Mouse (Mus musculus): ENCODE results near the gene Slamf8. TPM values are rescaled to one million over a fixed set of nuclear protein-coding genes. Genes with fewer than 3 reads are reported as not detected.

The Slamf8 gene
- polyA plus RNA-seq, 1 experiment from 2014 or later, result not detected

DNA sequence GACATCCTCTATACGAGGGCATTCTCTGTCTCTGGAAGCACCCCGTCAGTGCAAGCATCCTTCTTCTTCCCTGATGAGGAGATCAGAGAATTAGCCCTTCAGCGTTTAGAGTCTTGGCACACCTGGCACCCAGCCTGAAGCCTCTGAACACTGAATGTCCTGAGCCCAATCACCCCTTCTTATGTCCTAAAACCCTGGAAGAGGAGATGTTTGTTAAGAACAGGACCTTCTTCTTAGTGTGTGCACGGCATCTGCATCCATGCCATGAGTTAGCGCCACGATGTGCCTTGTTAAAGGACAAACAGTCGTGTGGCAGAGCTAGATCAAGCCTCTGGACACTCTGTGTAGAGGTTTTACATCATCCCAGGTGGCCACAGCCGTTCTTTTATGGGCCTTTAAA lies 7.9 kb downstream of the Slamf8 start:
- no peaks in the 10 kb centered on the region for H3K36me3 ChIP-seq (ENCODE audit: control insufficient read depth, insufficient read depth, low read length)
- ATAC-seq (ENCODE audit: low read depth), result no peak
- 73% methylated on average over 8 of the region's 8 CpGs for WGBS

DNA sequence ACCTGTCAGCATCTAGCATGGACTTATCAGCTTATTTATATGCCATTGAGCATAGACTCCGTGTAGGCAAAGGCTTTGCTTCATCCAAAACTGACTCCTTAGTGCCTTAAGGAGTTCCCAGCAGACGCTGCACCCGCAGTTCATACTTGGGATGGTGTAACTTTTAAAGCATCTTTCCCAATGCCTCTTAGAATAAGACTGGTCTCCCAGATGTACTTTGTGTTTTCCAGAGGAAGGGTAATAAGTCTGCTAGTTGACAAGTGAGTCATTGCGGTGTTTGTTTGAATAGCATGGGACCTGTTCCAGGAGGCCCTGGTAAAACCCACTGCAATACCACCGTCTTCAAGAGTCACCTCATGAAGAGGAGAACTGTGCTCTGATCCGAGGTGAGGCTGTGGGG lies 10.3 kb downstream of the Slamf8 start:
- no peaks in the 10 kb centered on the region for H3K9me3 ChIP-seq (ENCODE audit: control insufficient read depth, low read length)
- H3K27me3 ChIP-seq (ENCODE audit: control insufficient read depth, insufficient read depth, low read depth, low read length), result no peaks in the 10 kb centered on the region; the same call in 1 of the 2 replicates
- no peak overlapping the region for H3K27ac ChIP-seq (ENCODE audit: low read length)
- H3K36me3 ChIP-seq (ENCODE audit: control insufficient read depth, insufficient read depth, low read length), result no peaks in the 10 kb centered on the region
- H3K4me2 ChIP-seq (ENCODE audit: low read depth, low read length), result no peak overlapping the region
- 54% methylated on average over 6 of the region's 6 CpGs for WGBS
- no peak for ATAC-seq (ENCODE audit: low read depth)
- no peak overlapping the region for H3K9ac ChIP-seq (ENCODE audit: low read length)
- H3K4me3 ChIP-seq (ENCODE audit: low read length), result no peak overlapping the region
- no peaks in the 10 kb centered on the region for H3K4me1 ChIP-seq (replicated peaks; ENCODE audit: control insufficient read depth, insufficient read depth, low read length)

More for the DNA sequence above, 7.9 kb downstream of the Slamf8 start:
- Histone ChIP-seq H3K9me3 (ENCODE audit: control insufficient read depth, low read length) (no peaks in the 10 kb centered on the region), H3K4me1 (replicated peaks; ENCODE audit: control insufficient read depth, insufficient read depth, low read length) (no peaks in the 10 kb centered on the region), H3K9ac (ENCODE audit: low read length) (no peak overlapping the region), H3K27me3 (ENCODE audit: control insufficient read depth, insufficient read depth, low read depth, low read length) (no peaks in the 10 kb centered on the region; the same call in 1 of the 2 replicates), H3K4me3 (ENCODE audit: low read length) (no peak overlapping the region), H3K4me2 (ENCODE audit: low read depth, low read length) (no peak overlapping the region), H3K27ac (ENCODE audit: low read length) (no peak overlapping the region)

DNA sequence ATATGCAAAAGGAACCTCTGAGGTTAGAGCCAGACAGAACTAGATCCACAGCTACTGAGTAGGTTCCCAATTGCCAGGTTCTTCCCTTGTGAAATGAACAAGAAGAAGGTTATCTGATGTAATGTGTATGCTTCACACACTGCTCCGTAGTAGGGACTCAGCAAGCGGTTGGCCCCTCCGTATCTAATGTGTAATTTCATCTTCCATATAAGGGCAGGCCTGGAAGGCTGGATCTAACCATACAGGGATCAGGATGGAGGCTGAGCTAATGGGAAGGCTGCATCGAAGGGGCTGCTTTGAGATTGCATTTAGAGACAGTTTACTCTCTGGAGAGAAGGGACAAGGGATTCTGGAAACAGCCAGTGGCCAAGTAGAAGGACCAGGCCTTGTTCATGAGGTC lies 22.6 kb downstream of the Slamf8 start:
- no peak overlapping the region for H3K9ac ChIP-seq (ENCODE audit: low read length)
- H3K4me3 ChIP-seq (ENCODE audit: low read length), result no peak overlapping the region
- 36% methylated on average over 4 of the region's 4 CpGs for WGBS
- H3K4me1 ChIP-seq (replicated peaks; ENCODE audit: control insufficient read depth, insufficient read depth, low read length), result 0 out of 2 replicates have a peak, but pooled peaks cover 3% of the 10 kb centered on the region
- peaks cover 4% of the 10 kb centered on the region; the same call in 1 of the 2 replicates for H3K27me3 ChIP-seq (ENCODE audit: control insufficient read depth, insufficient read depth, low read depth, low read length)
- H3K9me3 ChIP-seq (ENCODE audit: control insufficient read depth, low read length), result no peaks in the 10 kb centered on the region
- no peak overlapping the region for H3K27ac ChIP-seq (ENCODE audit: low read length)
- H3K36me3 ChIP-seq (ENCODE audit: control insufficient read depth, insufficient read depth, low read length), result no peaks in the 10 kb centered on the region
- no peak for ATAC-seq (ENCODE audit: low read depth)
- H3K4me2 ChIP-seq (ENCODE audit: low read depth, low read length), result no peak overlapping the region

DNA sequence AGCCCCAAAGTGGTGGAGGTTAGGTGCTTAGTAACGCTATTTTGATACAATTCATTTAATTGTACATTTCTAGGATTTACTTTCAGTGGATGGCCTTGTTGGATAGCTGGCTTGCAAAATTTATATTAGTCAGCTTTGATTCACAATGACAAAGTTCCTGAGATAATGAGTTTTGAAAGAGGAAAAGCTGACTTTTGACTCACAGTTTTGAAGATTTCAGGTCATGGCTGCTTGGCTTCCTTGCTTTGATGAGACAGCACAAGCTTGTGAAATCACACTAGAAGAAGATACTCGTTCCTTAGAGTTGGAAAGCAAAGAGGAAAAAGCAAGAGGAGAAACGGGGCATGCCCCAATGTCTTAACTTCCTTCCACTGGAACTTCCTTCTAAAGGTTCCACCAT lies 24.2 kb downstream of the Slamf8 start:
- no peak for ATAC-seq (ENCODE audit: low read depth)
- Histone ChIP-seq H3K4me2 (ENCODE audit: low read depth, low read length) (no peak overlapping the region), H3K4me1 (replicated peaks; ENCODE audit: control insufficient read depth, insufficient read depth, low read length) (peaks cover 8% of the 10 kb centered on the region), H3K27ac (ENCODE audit: low read length) (no peak overlapping the region), H3K9ac (ENCODE audit: low read length) (no peak overlapping the region), H3K36me3 (ENCODE audit: control insufficient read depth, insufficient read depth, low read length) (no peaks in the 10 kb centered on the region), H3K4me3 (ENCODE audit: low read length) (no peak overlapping the region), H3K27me3 (ENCODE audit: control insufficient read depth, insufficient read depth, low read depth, low read length) (peaks cover 19% of the 10 kb centered on the region), H3K9me3 (ENCODE audit: control insufficient read depth, low read length) (no peaks in the 10 kb centered on the region)
- WGBS, result 69% methylated on average over 3 of the region's 3 CpGs

DNA sequence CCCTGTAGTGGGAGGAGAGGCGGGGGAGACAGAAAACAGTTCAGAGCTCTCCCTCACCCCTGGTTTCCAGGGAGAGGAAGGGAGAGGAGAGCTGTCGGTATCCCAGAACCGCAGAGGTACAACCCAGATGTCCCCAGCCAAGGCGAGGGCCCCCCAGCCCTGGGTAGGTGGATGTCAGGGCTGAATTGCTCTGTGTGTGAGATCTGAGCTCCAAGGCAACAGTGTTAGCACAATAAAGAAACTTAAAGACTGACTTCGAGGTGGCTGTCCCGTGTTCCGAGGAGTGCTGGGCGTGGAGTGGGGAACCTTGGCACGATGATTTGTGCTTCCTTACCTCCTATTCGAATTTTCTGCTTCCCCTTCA lies 26.9 kb downstream of the Slamf8 start:
- H3K27me3 ChIP-seq (ENCODE audit: control insufficient read depth, insufficient read depth, low read depth, low read length), result peaks cover 24% of the 10 kb centered on the region
- H3K4me1 ChIP-seq (replicated peaks; ENCODE audit: control insufficient read depth, insufficient read depth, low read length), result peaks cover 8% of the 10 kb centered on the region
- no peaks in the 10 kb centered on the region for H3K36me3 ChIP-seq (ENCODE audit: control insufficient read depth, insufficient read depth, low read length)
- peak overlapping the region; percentile 63 for H3K4me3 ChIP-seq (ENCODE audit: low read length)
- H3K4me2 ChIP-seq (ENCODE audit: low read depth, low read length), result peak overlapping the region; percentile 99
- WGBS, result 1% methylated on average over 10 of the region's 10 CpGs
- no peaks in the 10 kb centered on the region for H3K9me3 ChIP-seq (ENCODE audit: control insufficient read depth, low read length)
- H3K9ac ChIP-seq (ENCODE audit: low read length), result peak overlapping the region; percentile 73
- no peak overlapping the region; the same call in 1 of the 2 replicates for H3K27ac ChIP-seq (ENCODE audit: low read length)
- no peak; the same call in 1 of the 2 replicates for ATAC-seq (ENCODE audit: low read depth)

DNA sequence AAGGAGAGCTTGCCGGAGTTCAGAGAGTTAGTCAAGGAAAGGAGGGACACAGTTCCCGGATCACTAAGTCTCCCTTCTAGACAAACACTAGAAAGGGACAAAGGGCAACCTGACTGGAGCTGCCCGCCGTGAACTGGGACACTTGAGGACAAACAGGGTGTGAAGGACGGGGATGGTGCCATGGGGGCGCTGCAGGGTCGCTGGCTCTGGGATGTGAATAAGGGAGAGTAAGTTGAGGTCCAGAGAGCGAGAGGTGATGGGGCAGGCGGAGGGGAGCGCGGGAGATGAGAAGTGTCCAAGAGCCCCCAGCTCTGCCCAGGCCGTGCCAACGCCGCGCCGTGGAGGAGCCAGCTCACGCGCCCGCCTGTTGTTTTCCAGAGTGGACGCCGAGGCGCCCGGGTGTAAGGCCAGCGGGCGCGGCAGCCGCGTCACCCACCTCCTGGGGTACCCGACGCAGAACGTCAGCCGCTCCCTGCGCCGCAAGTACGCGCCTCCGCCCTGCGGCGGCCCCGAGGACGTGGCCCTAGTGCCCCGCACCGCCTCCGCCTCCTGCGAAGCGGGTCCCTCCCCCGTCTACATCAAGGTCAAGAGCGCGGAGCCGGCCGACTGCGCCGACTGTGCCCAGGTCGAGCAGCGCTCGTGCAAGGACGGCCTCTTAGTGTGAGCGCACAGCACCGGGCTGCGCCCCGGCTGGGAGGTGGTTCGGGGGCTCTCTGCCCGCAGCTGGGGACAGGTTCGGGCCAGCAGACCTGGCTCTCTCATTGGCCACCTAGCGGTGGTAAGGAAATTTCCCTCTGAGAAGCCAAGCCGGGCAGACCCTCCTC lies 27.5 kb downstream of the Slamf8 start:
- Histone ChIP-seq H3K36me3 (ENCODE audit: control insufficient read depth, insufficient read depth, low read length) (no peaks in the 10 kb centered on the region), H3K9ac (ENCODE audit: low read length) (peak overlapping the region; percentile 73), H3K27me3 (ENCODE audit: control insufficient read depth, insufficient read depth, low read depth, low read length) (peaks cover 24% of the 10 kb centered on the region), H3K4me3 (ENCODE audit: low read length) (peak overlapping the region; percentile 63), H3K4me2 (ENCODE audit: low read depth, low read length) (peak overlapping the region; percentile 99), H3K9me3 (ENCODE audit: control insufficient read depth, low read length) (no peaks in the 10 kb centered on the region), H3K4me1 (replicated peaks; ENCODE audit: control insufficient read depth, insufficient read depth, low read length) (peaks cover 8% of the 10 kb centered on the region), H3K27ac (ENCODE audit: low read length) (no peak overlapping the region; the same call in 1 of the 2 replicates)
- WGBS, result under 1% methylated on average over 49 of the region's 66 CpGs
- peak; percentile 90 for ATAC-seq (ENCODE audit: low read depth)

DNA sequence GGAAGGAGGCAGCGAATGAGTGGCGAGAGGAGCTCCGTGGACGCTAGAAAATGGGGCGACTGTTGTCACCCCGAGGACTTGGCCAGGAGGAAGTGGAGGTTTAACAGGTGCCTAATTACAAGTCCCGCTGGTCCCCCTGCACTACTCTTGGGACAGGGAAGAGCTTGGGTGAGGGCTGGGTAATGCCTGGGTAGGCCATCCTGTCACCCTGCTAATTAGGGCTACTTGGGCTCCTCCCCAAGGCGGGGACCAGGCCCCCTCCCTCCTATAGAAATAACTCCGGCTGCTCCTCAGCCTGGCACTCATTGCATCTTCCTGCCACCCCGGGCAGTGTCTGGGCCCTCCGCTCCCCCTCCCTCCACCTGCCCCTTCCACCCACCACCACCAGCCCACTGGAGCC lies 34.7 kb downstream of the Slamf8 start, which contains the start of gene Vsig8:
Gene Vsig8 (plus strand): TSS at position 301 of the 400 bp plus-strand sequence.
- no peak within 1 kb of the TSS for H3K9ac ChIP-seq (ENCODE audit: low read length)
- no peak within 1 kb of the TSS for H3K4me2 ChIP-seq (ENCODE audit: low read depth, low read length)
- WGBS, result 69% methylated on average over 11 of the region's 11 CpGs
- H3K27ac ChIP-seq (ENCODE audit: low read length), result no peak within 1 kb of the TSS
- peaks cover under 1% of the 10 kb centered on the region for H3K27me3 ChIP-seq (ENCODE audit: control insufficient read depth, insufficient read depth, low read depth, low read length)
- no peaks in the 10 kb centered on the region for H3K9me3 ChIP-seq (ENCODE audit: control insufficient read depth, low read length)
- no peaks in the 10 kb centered on the region for H3K36me3 ChIP-seq (ENCODE audit: control insufficient read depth, insufficient read depth, low read length)
- H3K4me1 ChIP-seq (replicated peaks; ENCODE audit: control insufficient read depth, insufficient read depth, low read length), result peaks cover 7% of the 10 kb centered on the region; the same call in 1 of the 2 replicates
- H3K4me3 ChIP-seq (ENCODE audit: low read length), result no peak within 1 kb of the TSS
- no peak for ATAC-seq (ENCODE audit: low read depth)

DNA sequence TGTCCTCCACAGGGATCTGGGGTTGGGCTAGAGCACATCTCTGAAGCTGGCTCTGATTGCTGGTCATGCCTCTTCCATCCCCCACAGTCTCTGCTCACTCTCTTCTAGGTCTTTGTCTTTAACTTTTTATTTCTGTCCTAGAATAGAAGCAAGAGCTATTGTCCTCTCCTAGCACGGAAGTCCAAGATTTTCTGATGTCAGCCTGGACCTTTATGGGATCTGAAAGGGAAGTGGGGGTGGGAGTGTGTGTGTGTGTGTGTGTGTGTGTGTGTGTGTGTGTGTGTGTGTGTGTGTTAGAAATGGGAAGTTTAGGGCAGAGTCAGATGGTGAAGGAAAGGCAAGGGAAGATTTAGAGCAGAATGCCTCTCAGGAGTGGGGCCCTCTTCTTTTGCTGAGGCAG lies 37.7 kb downstream of the Slamf8 start:
- peak overlapping the region; percentile 48 for H3K27ac ChIP-seq (ENCODE audit: low read length)
- no peak overlapping the region for H3K4me3 ChIP-seq (ENCODE audit: low read length)
- no peaks in the 10 kb centered on the region for H3K36me3 ChIP-seq (ENCODE audit: control insufficient read depth, insufficient read depth, low read length)
- no peaks in the 10 kb centered on the region for H3K27me3 ChIP-seq (ENCODE audit: control insufficient read depth, insufficient read depth, low read depth, low read length)
- ATAC-seq (ENCODE audit: low read depth), result peak; percentile 23; the same call in 1 of the 2 replicates
- H3K4me1 ChIP-seq (replicated peaks; ENCODE audit: control insufficient read depth, insufficient read depth, low read length), result peaks cover 10% of the 10 kb centered on the region; the same call in 1 of the 2 replicates
- WGBS, result 54% methylated on average over 1 of the region's 1 CpGs
- H3K9ac ChIP-seq (ENCODE audit: low read length), result no peak overlapping the region
- H3K4me2 ChIP-seq (ENCODE audit: low read depth, low read length), result no peak overlapping the region
- no peaks in the 10 kb centered on the region for H3K9me3 ChIP-seq (ENCODE audit: control insufficient read depth, low read length)

DNA sequence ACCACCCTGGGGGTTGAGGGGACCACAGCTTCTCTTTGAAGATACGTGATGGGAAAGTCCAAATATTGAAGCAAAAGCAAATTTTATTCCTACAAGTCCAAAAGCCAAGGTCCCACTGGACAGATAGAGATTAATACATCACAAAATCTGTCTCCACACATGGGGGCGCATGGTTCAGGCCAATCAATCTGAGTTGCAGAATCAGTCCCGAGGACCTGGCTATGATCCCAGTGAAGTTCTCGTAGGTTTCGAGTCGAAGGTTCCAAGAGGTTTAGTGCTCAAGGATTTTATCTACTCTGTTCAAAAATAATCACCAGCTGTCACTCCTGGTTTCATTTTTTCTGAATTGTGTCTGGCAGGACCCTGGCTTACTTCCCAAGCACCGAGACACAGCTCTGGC lies 39.4 kb downstream of the Slamf8 start:
- Histone ChIP-seq H3K4me2 (ENCODE audit: low read depth, low read length) (peak overlapping the region; percentile 61), H3K4me1 (replicated peaks; ENCODE audit: control insufficient read depth, insufficient read depth, low read length) (peaks cover 10% of the 10 kb centered on the region; the same call in 1 of the 2 replicates), H3K9ac (ENCODE audit: low read length) (no peak overlapping the region; the same call in 1 of the 2 replicates), H3K27ac (ENCODE audit: low read length) (no peak overlapping the region; the same call in 1 of the 2 replicates), H3K27me3 (ENCODE audit: control insufficient read depth, insufficient read depth, low read depth, low read length) (no peaks in the 10 kb centered on the region), H3K9me3 (ENCODE audit: control insufficient read depth, low read length) (no peaks in the 10 kb centered on the region), H3K4me3 (ENCODE audit: low read length) (no peak overlapping the region; the same call in 1 of the 2 replicates), H3K36me3 (ENCODE audit: control insufficient read depth, insufficient read depth, low read length) (no peaks in the 10 kb centered on the region)
- no peak for ATAC-seq (ENCODE audit: low read depth)
- 21% methylated on average over 7 of the region's 7 CpGs for WGBS
